Mouse (Mus musculus) liver, embryonic 16.5 days (tissue): Measurements from ENCODE around the gene Htr2a. TPM values are rescaled to one million over a fixed set of nuclear protein-coding genes. Genes with fewer than 3 reads are reported as not detected.

Experiments used
- ATAC-seq: fragments of 200-750 bp; cut with Nextera tagmentation; 2 replicates; pipeline ENCODE4 v1.8.0; 2017; ENCODE audit warnings: low read depth, mild to moderate bottlenecking, moderate number of reproducible peaks, moderate library complexity
- H3K27ac ChIP-seq: fragments of 300-500 bp; sonication (generic); 2 replicates; pipeline ENCODE4 v1.5.1; 2014; ENCODE audit warnings: mild to moderate bottlenecking, low read length
- H3K27me3 ChIP-seq: fragments of 300-500 bp; sonication (generic); 2 replicates; pipeline ENCODE4 v1.6.1; 2014; ENCODE audit warnings: low read depth, low read length, mixed read lengths; ENCODE audit not compliant: control insufficient read depth, insufficient read depth
- H3K36me3 ChIP-seq: fragments of 300-500 bp; sonication (generic); 2 replicates; pipeline ENCODE4 v1.6.1; 2014; ENCODE audit warnings: mild to moderate bottlenecking; ENCODE audit not compliant: control insufficient read depth, insufficient read depth
- H3K4me1 ChIP-seq: fragments of 300-500 bp; sonication (generic); 2 replicates; pipeline ENCODE4 v1.6.1; 2014; ENCODE audit warnings: low read depth, low read length, mixed read lengths; ENCODE audit not compliant: control insufficient read depth
- H3K4me2 ChIP-seq: fragments of 300-500 bp; sonication (generic); 2 replicates; pipeline ENCODE4 v1.6.1; 2014; ENCODE audit warnings: low read depth, low read length, mixed read lengths
- H3K4me3 ChIP-seq: fragments of 300-500 bp; sonication (generic); 2 replicates; pipeline ENCODE4 v1.5.1; 2014; ENCODE audit warnings: low read depth, mild to moderate bottlenecking, low read length
- H3K9ac ChIP-seq: fragments of 300-500 bp; sonication (generic); 2 replicates; pipeline ENCODE4 v1.6.1; 2014; ENCODE audit warnings: low read depth, low read length
- H3K9me3 ChIP-seq: fragments of 300-500 bp; sonication (generic); replicated peaks from 2 replicates; pipeline ENCODE4 v1.6.1; 2016; ENCODE audit warnings: low read length; ENCODE audit not compliant: control insufficient read depth
- WGBS: fragments of 180-500 bp; shearing (Covaris S2); extraction: QIAGEN DNeasy Blood & Tissue Kit; methylation state at CpG from one replicate; pipeline ENCODE4 v1.1.7; 2014; ENCODE audit not compliant: insufficient replicate concordance; 5-methylcytosine and 5-hydroxymethylcytosine counted together
- polyA plus RNA-seq: library from polyadenylated mRNA; unstranded; fragments of >200 nt; fragmentation: Nextera tagmentation; extraction: Ambion mirVana; gene quantifications from 2 replicates; pipeline ENCODE4 v1.2.1, GENCODE M21; 2015

The Htr2a gene
- polyA plus RNA-seq, 1 experiment from 2014 or later: 0.19 TPM

- Histone ChIP-seq H3K9me3 (no peaks in the 10 kb centered on the region), H3K4me1 (peaks cover 16% of the 10 kb centered on the region), H3K4me2 (peak overlapping the region; percentile 81), H3K27ac (peak overlapping the region; percentile 86), H3K4me3 (peak overlapping the region; percentile 86), H3K36me3 (peaks cover 3% of the 10 kb centered on the region), H3K27me3 (no peaks in the 10 kb centered on the region), H3K9ac (peak overlapping the region; percentile 53)
- no peak for ATAC-seq
- WGBS: 25% methylated on average over 9 of the region's 9 CpGs
These were observed 90.8 kb downstream of the Htr2a start for GRCm38 (mm10) chr14:74731221-74732078.

GRCm38 (mm10) chr14:74732079-74732783 lies 91.6 kb downstream of the Htr2a start, which contains the start of gene Esd:
Gene Esd, plus strand, starts transcription at chr14:74732297.
- Histone ChIP-seq H3K27ac (peak within 1 kb of the TSS; percentile 86), H3K27me3 (no peaks in the 10 kb centered on the region), H3K4me3 (peak within 1 kb of the TSS; percentile 86), H3K4me2 (peak within 1 kb of the TSS; percentile 81), H3K4me1 (peaks cover 16% of the 10 kb centered on the region), H3K9me3 (no peaks in the 10 kb centered on the region), H3K36me3 (peaks cover 6% of the 10 kb centered on the region), H3K9ac (peak within 1 kb of the TSS; percentile 82)
- peak; percentile 99 for ATAC-seq
- WGBS: under 1% methylated on average over 53 of the region's 53 CpGs

GRCm38 (mm10) chr14:74733397-74733796 lies 92.8 kb downstream of the Htr2a start:
- WGBS: 54% methylated on average over 2 of the region's 2 CpGs
- H3K4me2 ChIP-seq: peak overlapping the region; percentile 81
- peak overlapping the region; percentile 29 for H3K9ac ChIP-seq
- peak overlapping the region; percentile 86 for H3K4me3 ChIP-seq
- peaks cover 6% of the 10 kb centered on the region for H3K36me3 ChIP-seq
- ATAC-seq: no peak
- no peaks in the 10 kb centered on the region for H3K9me3 ChIP-seq
- peaks cover 16% of the 10 kb centered on the region for H3K4me1 ChIP-seq
- no peaks in the 10 kb centered on the region for H3K27me3 ChIP-seq
- peak overlapping the region; percentile 24; the same call in 1 of the 2 replicates for H3K27ac ChIP-seq

- Histone ChIP-seq H3K9me3 (no peaks in the 10 kb centered on the region), H3K27me3 (no peaks in the 10 kb centered on the region), H3K4me1 (peaks cover 16% of the 10 kb centered on the region), H3K4me2 (no peak overlapping the region), H3K27ac (no peak overlapping the region), H3K9ac (no peak overlapping the region), H3K36me3 (peaks cover 17% of the 10 kb centered on the region), H3K4me3 (no peak overlapping the region)
- ATAC-seq: no peak
- 64% methylated on average over 6 of the region's 6 CpGs for WGBS
These were observed 94.8 kb downstream of the Htr2a start for GRCm38 (mm10) chr14:74735471-74735870.

- Histone ChIP-seq H3K4me2 (no peak overlapping the region), H3K4me1 (peaks cover 13% of the 10 kb centered on the region), H3K27ac (no peak overlapping the region), H3K4me3 (no peak overlapping the region), H3K27me3 (no peaks in the 10 kb centered on the region), H3K9me3 (no peaks in the 10 kb centered on the region), H3K9ac (no peak overlapping the region), H3K36me3 (peaks cover 29% of the 10 kb centered on the region)
- WGBS: 78% methylated on average over 6 of the region's 6 CpGs
- no peak for ATAC-seq
These were observed 96.2 kb downstream of the Htr2a start for GRCm38 (mm10) chr14:74736850-74737249.

Other genes starting within 250 kb of the Htr2a start
- 184 and 191 TPM in 2 replicates for gene Esd, start 91.5 kb downstream of the Htr2a start, polyA plus RNA-seq